Mouse (Mus musculus): ENCODE results near the gene Ddx3x.
"Not testable (repeated sequence)": the region's sequence is repeated elsewhere in the genome, so short reads cannot be mapped to it uniquely, and the experiment has no call there.

Gene Ddx3x

GRCm38 (mm10) chrX:13280409-13281328 is at the start of gene Ddx3x:
TSS of gene Ddx3x (plus strand) at chrX:13280970.
- peak; percentile 81 to 91 for DNase-seq (ENCODE audit: low spot score in 2 of 2)

GRCm38 (mm10) chrX:13231243-13231642 is 49.5 kb upstream of the Ddx3x start:
- no peak for DNase-seq (ENCODE audit: low spot score in 2 of 2)

- not testable (repeated sequence) for DNase-seq (ENCODE audit: low spot score in 2 of 2)
Measured at GRCm38 (mm10) chrX:13232834-13233233, 47.9 kb upstream of the Ddx3x start.

GRCm38 (mm10) chrX:13233631-13234030 is 47.1 kb upstream of the Ddx3x start:
- no peak for DNase-seq (ENCODE audit: low spot score in 2 of 2)

GRCm38 (mm10) chrX:13234709-13235108 is 46.1 kb upstream of the Ddx3x start:
- DNase-seq (ENCODE audit: low spot score in 2 of 2): no peak

- no peak for DNase-seq (ENCODE audit: low spot score in 2 of 2)
Measured at GRCm38 (mm10) chrX:13236100-13236568, 44.6 kb upstream of the Ddx3x start.

- no peak for DNase-seq (ENCODE audit: low spot score in 2 of 2)
Measured at GRCm38 (mm10) chrX:13239455-13239854, 41.3 kb upstream of the Ddx3x start.

GRCm38 (mm10) chrX:13240646-13241425 is 39.9 kb upstream of the Ddx3x start:
- DNase-seq (ENCODE audit: low spot score in 2 of 2): no peak

- DNase-seq (ENCODE audit: low spot score in 2 of 2): no peak
Measured at GRCm38 (mm10) chrX:13241426-13242319, 39.1 kb upstream of the Ddx3x start.

- DNase-seq (ENCODE audit: low spot score in 2 of 2): peak; percentile 64 to 67
Measured at GRCm38 (mm10) chrX:13242320-13243096, 38.3 kb upstream of the Ddx3x start.

- DNase-seq (ENCODE audit: low spot score in 2 of 2): no peak
Measured at GRCm38 (mm10) chrX:13243133-13244123, 37.3 kb upstream of the Ddx3x start.

- no peak for DNase-seq (ENCODE audit: low spot score in 2 of 2)
Measured at GRCm38 (mm10) chrX:13244588-13244987, 36.2 kb upstream of the Ddx3x start.

GRCm38 (mm10) chrX:13245027-13245426 is 35.7 kb upstream of the Ddx3x start:
- DNase-seq (ENCODE audit: low spot score in 2 of 2): no peak

- DNase-seq (ENCODE audit: low spot score in 2 of 2): no peak
Measured at GRCm38 (mm10) chrX:13251683-13252082, 29.1 kb upstream of the Ddx3x start.

GRCm38 (mm10) chrX:13254273-13254672 is 26.5 kb upstream of the Ddx3x start:
- DNase-seq (ENCODE audit: low spot score in 2 of 2): no peak

GRCm38 (mm10) chrX:13263356-13263755 is 17.4 kb upstream of the Ddx3x start:
- no peak for DNase-seq (ENCODE audit: low spot score in 2 of 2)

- DNase-seq (ENCODE audit: low spot score in 2 of 2): no peak
Measured at GRCm38 (mm10) chrX:13275519-13276137, 5.1 kb upstream of the Ddx3x start.

GRCm38 (mm10) chrX:13278996-13279395 is 1.8 kb upstream of the Ddx3x start:
- DNase-seq (ENCODE audit: low spot score in 2 of 2): no peak

GRCm38 (mm10) chrX:13280037-13280408 is 747 bp upstream of the Ddx3x start:
- DNase-seq (ENCODE audit: low spot score in 2 of 2): peak in 1 of 2 experiments; percentile 39
